Mouse (Mus musculus): Measurements from ENCODE around the gene Arsk. TPM values are rescaled to one million over a fixed set of nuclear protein-coding genes. Genes with fewer than 3 reads are reported as not detected.

Arsk gene
- polyA plus RNA-seq, 1 experiment from 2014 or later = 8.1 TPM

DNA sequence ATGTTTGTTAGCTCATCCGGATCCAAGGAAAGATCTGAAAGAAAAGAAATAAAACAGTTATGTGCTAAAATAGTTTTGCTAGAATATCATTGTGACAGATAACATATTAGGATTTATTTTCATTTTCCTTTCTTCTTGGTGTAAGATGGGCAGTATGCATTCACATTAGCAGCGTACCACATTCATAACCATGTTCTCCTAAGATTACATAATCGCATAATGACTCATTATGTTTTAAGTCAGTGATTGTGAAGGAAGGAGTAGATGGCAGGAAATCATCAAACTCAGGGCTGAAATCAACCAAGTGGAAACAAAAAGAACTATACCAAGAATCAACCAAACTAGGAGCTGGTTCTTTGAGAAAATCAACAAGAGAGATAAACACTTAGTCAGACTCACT lies 35.9 kb downstream of the Arsk start:
- no peaks in the 10 kb centered on the region for H3K9me3 ChIP-seq

DNA sequence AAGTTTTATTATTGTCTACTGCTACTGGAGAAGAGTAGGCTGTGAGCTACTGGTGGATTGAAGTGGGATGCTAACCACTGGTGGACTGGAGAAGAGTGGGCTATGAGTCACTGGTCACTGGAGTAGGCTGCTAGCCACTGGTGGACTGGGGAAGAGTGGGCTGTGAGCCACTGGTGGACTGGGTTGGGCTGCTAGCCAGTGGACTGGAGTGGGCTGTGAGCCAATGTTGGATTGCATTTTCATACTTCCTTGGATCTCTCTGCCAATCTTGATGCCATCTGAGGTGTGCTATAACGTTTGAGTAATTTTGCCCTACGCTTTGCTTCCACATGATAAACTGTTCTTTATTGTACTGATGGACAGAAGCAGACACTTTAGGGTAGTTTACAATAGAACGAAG lies 36.3 kb downstream of the Arsk start:
- H3K4me2 ChIP-seq = no peak overlapping the region
- H3K9me3 ChIP-seq = no peaks in the 10 kb centered on the region
- no peak overlapping the region for H3K4me3 ChIP-seq
- 78% methylated on average over 3 of the region's 3 CpGs for WGBS
- H3K27me3 ChIP-seq = peaks cover 13% of the 10 kb centered on the region
- H3K36me3 ChIP-seq = no peaks in the 10 kb centered on the region
- ATAC-seq (ENCODE audit: borderline replicate concordance, extremely low read depth, low FRiP score, low TSS enrichment) = no peak
- H3K27ac ChIP-seq = no peak overlapping the region
- no peak overlapping the region for H3K9ac ChIP-seq
- no peaks in the 10 kb centered on the region for H3K4me1 ChIP-seq

More for the DNA sequence above, 35.9 kb downstream of the Arsk start:
- H3K4me3 ChIP-seq = no peak overlapping the region
- H3K4me2 ChIP-seq = no peak overlapping the region
- WGBS = 95% methylated on average over 3 of the region's 3 CpGs
- peaks cover 8% of the 10 kb centered on the region for H3K27me3 ChIP-seq
- no peak overlapping the region for H3K9ac ChIP-seq
- H3K4me1 ChIP-seq = no peaks in the 10 kb centered on the region
- H3K27ac ChIP-seq = no peak overlapping the region
- no peaks in the 10 kb centered on the region for H3K36me3 ChIP-seq
- ATAC-seq (ENCODE audit: borderline replicate concordance, extremely low read depth, low FRiP score, low TSS enrichment) = no peak

DNA sequence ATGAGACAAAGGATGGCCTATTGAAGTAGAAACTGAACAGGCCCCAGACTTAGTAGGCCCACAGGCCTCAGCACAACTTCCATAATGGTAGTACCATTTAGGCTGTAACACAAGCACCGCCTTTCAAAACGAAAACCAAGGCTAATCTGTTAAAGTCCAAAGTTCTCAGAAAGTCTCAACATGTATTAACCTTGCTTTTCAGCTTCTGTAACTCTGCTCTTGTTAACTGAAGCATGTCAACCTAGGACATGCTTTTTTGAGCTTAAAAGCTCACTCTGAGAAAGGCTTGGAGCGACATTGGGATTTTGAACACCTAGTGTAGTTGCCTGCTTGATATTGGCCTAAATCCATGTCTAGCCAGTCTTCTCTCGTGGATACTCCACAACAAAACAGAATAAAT lies 38.9 kb downstream of the Arsk start:
- no peak overlapping the region for H3K4me2 ChIP-seq
- H3K9ac ChIP-seq = no peak overlapping the region
- WGBS = 90% methylated on average over 4 of the region's 4 CpGs
- ATAC-seq (ENCODE audit: borderline replicate concordance, extremely low read depth, low FRiP score, low TSS enrichment) = no peak
- no peak overlapping the region for H3K4me3 ChIP-seq
- H3K9me3 ChIP-seq = no peaks in the 10 kb centered on the region
- H3K36me3 ChIP-seq = no peaks in the 10 kb centered on the region
- no peak overlapping the region for H3K27ac ChIP-seq
- H3K4me1 ChIP-seq = peaks cover 16% of the 10 kb centered on the region
- peaks cover 37% of the 10 kb centered on the region for H3K27me3 ChIP-seq

DNA sequence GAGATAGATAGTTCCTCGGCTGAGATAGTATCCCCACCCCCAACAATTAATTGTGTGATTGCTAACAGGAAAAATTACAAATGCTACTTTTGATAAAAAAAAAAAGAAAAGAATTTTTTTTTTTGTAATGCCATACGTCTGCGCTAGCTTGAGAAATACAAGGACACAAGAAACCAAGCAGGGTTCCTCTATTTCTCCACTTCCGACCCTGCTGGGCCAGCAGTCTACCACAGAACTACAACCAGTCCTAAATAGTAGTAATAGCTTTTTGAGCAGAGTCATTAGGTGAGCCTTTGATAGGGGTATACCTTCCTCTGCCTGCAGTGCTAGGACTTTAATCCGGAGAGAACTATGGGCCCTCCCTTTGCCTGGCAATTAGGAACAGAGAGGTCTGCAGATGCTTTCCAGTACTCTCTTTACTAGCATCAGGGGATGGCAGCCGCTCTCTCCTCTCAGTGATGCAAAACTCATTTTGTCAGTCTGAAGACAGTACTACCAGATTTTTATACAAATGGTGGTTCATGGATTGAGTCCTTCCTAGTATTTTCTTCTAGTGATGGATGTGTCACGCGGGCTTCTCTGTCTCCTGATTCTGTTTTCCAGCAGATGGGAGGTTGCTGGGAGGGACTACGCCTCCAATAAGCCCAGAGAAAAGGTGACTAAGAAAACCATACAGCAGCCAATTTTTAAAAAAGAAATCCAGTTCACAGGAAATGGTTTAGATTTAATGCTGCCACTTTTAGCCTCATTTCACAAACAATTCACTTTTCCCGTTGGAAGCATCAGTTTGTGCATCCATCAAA lies 41.0 kb downstream of the Arsk start:
- Histone ChIP-seq H3K27ac (no peak overlapping the region), H3K4me1 (peaks cover 16% of the 10 kb centered on the region), H3K4me3 (no peak overlapping the region), H3K36me3 (no peaks in the 10 kb centered on the region), H3K4me2 (no peak overlapping the region; the same call in 1 of the 2 replicates), H3K9me3 (no peaks in the 10 kb centered on the region), H3K27me3 (peaks cover 55% of the 10 kb centered on the region), H3K9ac (no peak overlapping the region)
- 60% methylated on average over 10 of the region's 10 CpGs for WGBS
- no peak for ATAC-seq (ENCODE audit: borderline replicate concordance, extremely low read depth, low FRiP score, low TSS enrichment)

DNA sequence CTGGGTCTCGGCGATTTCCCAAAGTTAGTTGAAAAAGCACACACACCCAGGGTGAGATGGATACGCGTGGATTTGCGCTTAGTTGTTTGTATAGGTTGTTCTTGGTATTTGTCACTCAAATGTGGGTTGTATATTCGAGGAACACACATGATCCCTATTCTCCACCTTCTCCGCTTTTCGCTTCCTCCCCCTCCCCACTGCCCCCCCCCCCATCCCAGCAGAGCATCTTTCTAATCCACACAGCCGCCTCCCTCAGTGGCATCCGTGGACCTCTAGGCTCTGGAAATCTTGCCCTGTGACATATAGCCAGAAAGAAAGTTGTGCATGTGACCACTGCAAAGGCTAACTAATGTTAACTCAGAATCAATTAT lies 41.6 kb downstream of the Arsk start, which contains the start of gene Gpr150:
TSS of gene Gpr150 (minus strand) at position 101 of the 371 bp plus-strand sequence.
- Histone ChIP-seq H3K4me2 (peak within 1 kb of the TSS; percentile 96), H3K9ac (peak within 1 kb of the TSS; percentile 23), H3K4me3 (peak within 1 kb of the TSS; percentile 46), H3K4me1 (peaks cover 16% of the 10 kb centered on the region), H3K9me3 (no peaks in the 10 kb centered on the region), H3K27ac (no peak within 1 kb of the TSS), H3K36me3 (no peaks in the 10 kb centered on the region), H3K27me3 (peaks cover 55% of the 10 kb centered on the region)
- ATAC-seq (ENCODE audit: borderline replicate concordance, extremely low read depth, low FRiP score, low TSS enrichment) = no peak
- WGBS = 8% methylated on average over 10 of the region's 10 CpGs

DNA sequence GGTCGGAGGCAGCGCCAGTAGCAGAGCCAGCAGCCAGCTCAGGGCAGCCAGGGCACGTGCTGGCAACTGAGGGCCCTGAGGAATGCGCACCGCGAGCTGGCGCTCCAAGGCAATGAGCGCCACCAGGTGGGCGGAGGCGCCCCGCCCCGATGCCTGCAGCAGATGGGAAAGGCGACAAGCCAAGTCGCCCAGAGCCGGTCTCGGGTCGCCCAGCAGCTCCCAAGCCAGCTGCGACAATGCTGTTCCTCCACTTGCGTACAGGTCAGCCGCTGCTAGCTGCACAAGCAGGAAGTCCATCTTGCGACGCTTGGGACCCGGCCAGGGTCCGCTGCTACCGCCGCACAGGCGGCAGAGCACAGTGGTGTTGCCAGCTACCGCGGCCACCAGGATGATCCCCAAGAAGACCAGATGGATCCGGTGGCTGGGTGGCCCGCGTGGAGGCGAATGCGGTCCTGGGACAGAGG lies 42.2 kb downstream of the Arsk start:
- H3K4me3 ChIP-seq = peak overlapping the region; percentile 46
- WGBS = 1% methylated on average over 34 of the region's 34 CpGs
- H3K36me3 ChIP-seq = no peaks in the 10 kb centered on the region
- peak overlapping the region; percentile 96 for H3K4me2 ChIP-seq
- H3K4me1 ChIP-seq = peaks cover 16% of the 10 kb centered on the region
- no peaks in the 10 kb centered on the region for H3K9me3 ChIP-seq
- ATAC-seq (ENCODE audit: borderline replicate concordance, extremely low read depth, low FRiP score, low TSS enrichment) = peak; percentile 81; the same call in 1 of the 2 replicates
- peak overlapping the region; percentile 23 for H3K9ac ChIP-seq
- no peak overlapping the region for H3K27ac ChIP-seq
- peaks cover 55% of the 10 kb centered on the region for H3K27me3 ChIP-seq

DNA sequence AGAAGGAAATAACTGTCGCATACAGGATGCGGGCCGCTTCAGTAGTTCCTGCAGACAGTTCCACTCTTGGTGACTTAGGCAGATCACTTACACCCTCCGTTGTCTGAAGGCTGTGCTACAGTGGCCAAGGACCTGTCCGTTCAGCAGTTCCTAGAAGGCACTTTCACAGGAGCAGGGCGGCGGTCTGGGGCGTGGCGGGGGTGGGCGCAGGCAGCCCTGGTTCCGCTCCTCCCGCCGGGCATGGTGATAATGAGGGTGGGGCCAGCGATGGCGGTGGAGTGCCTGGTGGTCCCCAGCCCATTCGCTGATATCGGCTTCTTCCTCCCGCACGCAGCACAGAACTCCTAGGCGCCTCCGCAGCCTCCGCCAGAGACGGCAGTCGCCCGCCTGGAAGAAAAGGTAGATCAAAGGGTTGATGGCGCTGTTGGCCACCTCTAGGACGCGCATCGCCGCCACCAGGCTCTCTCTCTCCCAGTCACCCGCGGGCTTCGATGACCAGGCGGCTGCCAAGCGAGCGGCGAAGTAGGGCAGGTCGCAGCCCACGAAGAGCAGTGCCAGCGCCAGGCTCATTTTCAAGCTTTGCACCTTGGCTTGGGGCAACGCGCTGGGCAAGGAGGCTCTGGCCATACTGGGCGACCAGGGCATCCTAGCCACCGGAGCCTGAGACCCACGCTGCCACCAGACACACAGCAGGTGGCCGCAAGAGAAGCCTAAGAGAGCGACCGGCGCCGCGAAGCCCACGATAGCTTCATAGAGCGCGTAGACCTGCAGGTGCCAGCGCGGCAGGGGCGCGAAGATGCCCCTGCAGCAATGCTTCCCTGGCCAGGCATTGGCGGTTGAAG lies 42.8 kb downstream of the Arsk start:
- Histone ChIP-seq H3K27ac (no peak overlapping the region), H3K4me2 (peak overlapping the region; percentile 96), H3K4me1 (peaks cover 16% of the 10 kb centered on the region), H3K9ac (0 out of 2 replicates have a peak overlapping the region, but pooled peaks have one; percentile 23), H3K4me3 (peak overlapping the region; percentile 46), H3K27me3 (peaks cover 55% of the 10 kb centered on the region), H3K36me3 (no peaks in the 10 kb centered on the region), H3K9me3 (no peaks in the 10 kb centered on the region)
- WGBS = under 1% methylated on average over 58 of the region's 59 CpGs
- peak; percentile 59; the same call in 1 of the 2 replicates for ATAC-seq (ENCODE audit: borderline replicate concordance, extremely low read depth, low FRiP score, low TSS enrichment)

DNA sequence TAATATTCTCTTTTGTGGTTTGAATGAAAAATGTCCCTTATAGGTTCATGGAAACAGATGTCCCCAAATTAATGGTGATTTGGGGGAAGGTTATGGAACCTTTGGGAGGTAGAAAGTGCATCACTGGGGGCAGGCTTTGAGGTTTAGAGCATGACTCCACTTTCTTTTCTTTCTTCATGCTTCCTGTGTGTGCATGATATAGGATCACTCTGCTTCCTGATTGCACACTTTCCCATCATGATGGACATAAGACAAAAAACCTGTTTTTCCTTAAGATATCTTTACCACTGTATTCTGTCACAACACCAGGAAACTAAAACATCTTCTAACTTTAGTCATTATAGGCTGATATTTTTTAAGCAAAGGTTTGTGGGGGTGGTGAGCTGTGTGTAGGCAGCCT lies 53.5 kb downstream of the Arsk start:
- Histone ChIP-seq H3K27ac (no peak overlapping the region), H3K36me3 (no peaks in the 10 kb centered on the region), H3K9me3 (no peaks in the 10 kb centered on the region), H3K9ac (no peak overlapping the region), H3K4me2 (no peak overlapping the region), H3K27me3 (no peaks in the 10 kb centered on the region), H3K4me1 (no peaks in the 10 kb centered on the region), H3K4me3 (no peak overlapping the region)
- ATAC-seq (ENCODE audit: borderline replicate concordance, extremely low read depth, low FRiP score, low TSS enrichment) = no peak

DNA sequence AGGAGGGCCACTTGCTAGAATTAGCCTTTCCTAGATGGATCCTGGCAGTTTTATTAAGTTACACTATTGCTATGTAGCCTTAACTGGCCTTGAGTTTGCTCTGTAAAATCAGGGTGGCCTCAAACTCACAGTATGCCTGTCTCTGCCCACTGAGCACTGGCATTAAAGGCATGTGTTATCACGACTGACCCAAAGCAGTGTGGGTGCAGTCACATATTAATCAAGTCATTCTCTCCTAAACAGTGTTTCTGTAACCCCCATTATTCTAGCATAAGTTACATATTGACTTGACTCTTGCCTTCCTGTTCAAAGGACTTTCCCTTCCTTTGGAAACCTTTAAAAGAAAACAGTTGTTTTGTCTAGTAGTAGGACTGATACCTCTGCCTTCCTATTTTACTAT lies 56.0 kb downstream of the Arsk start:
- ATAC-seq (ENCODE audit: borderline replicate concordance, extremely low read depth, low FRiP score, low TSS enrichment) = no peak
- no peak overlapping the region for H3K9ac ChIP-seq
- no peaks in the 10 kb centered on the region for H3K36me3 ChIP-seq
- no peaks in the 10 kb centered on the region for H3K27me3 ChIP-seq
- H3K4me1 ChIP-seq = no peaks in the 10 kb centered on the region
- H3K9me3 ChIP-seq = no peaks in the 10 kb centered on the region
- WGBS = 42% methylated on average over 1 of the region's 1 CpGs
- H3K27ac ChIP-seq = no peak overlapping the region
- H3K4me3 ChIP-seq = no peak overlapping the region
- no peak overlapping the region for H3K4me2 ChIP-seq

DNA sequence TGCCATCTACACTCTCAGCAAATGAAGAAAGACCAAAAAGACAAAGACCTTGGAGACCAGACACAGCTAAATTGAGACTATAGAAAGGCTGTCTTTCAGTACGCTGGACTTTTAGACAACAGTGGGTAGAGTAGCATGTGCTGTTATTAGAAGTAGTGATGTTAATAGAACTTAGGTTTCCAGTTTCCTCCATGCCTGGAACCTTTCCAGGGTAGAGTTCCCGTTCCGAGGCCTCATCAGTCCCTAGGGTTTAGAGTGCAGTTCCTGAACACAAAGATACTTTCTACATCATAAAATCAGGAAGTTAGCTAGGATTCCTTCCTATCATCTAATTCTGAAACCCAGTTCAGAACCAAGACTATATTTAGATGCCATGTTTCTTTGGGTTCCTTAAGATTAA lies 73.9 kb downstream of the Arsk start:
- 66% methylated on average over 3 of the region's 3 CpGs for WGBS
- no peaks in the 10 kb centered on the region for H3K9me3 ChIP-seq
- no peak overlapping the region for H3K4me3 ChIP-seq
- H3K27me3 ChIP-seq = no peaks in the 10 kb centered on the region
- H3K4me2 ChIP-seq = no peak overlapping the region
- H3K9ac ChIP-seq = no peak overlapping the region
- H3K27ac ChIP-seq = no peak overlapping the region
- no peaks in the 10 kb centered on the region for H3K36me3 ChIP-seq
- no peak for ATAC-seq (ENCODE audit: borderline replicate concordance, extremely low read depth, low FRiP score, low TSS enrichment)
- H3K4me1 ChIP-seq = no peaks in the 10 kb centered on the region

DNA sequence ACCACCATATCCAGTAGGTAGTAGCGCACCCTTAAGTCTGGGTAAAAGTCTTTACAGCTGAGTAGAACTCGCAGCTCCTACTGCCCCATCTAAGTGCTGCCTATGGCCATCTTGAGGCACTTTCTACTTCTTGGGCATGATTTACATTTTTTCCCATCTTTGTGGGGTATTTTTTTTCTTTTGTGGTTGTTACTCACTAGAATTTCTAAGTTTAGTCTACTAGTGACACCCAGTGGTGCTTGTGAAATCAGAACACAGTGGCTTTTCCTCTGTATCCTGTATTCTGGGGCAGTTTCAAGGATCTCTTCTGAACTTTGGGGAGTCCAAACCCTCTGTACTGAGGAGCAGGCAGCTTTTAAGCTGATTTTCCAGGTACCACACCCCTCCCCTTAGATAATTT lies 76.7 kb downstream of the Arsk start:
- peaks cover 6% of the 10 kb centered on the region; the same call in 1 of the 2 replicates for H3K4me1 ChIP-seq
- no peak overlapping the region for H3K4me3 ChIP-seq
- no peaks in the 10 kb centered on the region for H3K9me3 ChIP-seq
- H3K27me3 ChIP-seq = no peaks in the 10 kb centered on the region
- H3K9ac ChIP-seq = no peak overlapping the region
- no peaks in the 10 kb centered on the region for H3K36me3 ChIP-seq
- no peak for ATAC-seq (ENCODE audit: borderline replicate concordance, extremely low read depth, low FRiP score, low TSS enrichment)
- H3K4me2 ChIP-seq = no peak overlapping the region
- WGBS = 82% methylated on average over 2 of the region's 2 CpGs
- no peak overlapping the region for H3K27ac ChIP-seq
